Mouse (Mus musculus): ENCODE data around the gene Plvap.

DNA sequence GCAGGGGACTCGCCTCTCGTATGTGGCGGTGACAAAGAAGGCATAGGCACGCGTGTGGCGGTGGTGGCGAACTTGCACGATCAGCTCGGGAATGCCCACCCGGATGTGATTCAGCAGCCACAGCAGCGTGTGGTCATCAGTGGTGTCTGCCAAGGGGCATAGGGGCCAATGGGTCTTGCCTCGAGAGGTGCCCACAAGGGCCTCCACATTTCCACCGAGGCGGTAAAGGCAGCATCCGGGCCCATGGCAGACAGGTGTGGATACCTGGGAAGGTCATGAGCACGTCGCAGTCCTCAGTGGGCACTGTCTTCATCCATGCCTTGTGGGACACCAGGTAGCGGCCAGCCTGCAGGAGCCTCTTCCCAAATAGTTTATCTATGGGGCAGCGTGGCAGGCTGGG lies 26.8 kb downstream of the Plvap start:
- no peak for TF ChIP-seq TAL1 (IDR thresholded peaks at IDR 0.05; ENCODE audit: low read length)
- TF ChIP-seq GATA1 (IDR thresholded peaks at IDR 0.05; ENCODE audit: low read length): no peak

All from erythroblast, embryonic 14.5 days (primary cell).